Mouse (Mus musculus): ENCODE results near the gene Cfap100. TPM values are rescaled to one million over a fixed set of nuclear protein-coding genes. Genes with fewer than 3 reads are reported as not detected.
A peak's percentile ranks its signal among the peaks of the same experiment; 100 is the strongest.

Gene Cfap100
- polyA plus RNA-seq, 1 experiment from 2014 or later = 8.1 TPM

GRCm38 (mm10) chr6:90363301-90363700 is 65.3 kb downstream of the Cfap100 start:
- WGBS = 78% methylated on average over 5 of the region's 5 CpGs
- no peak overlapping the region for H3K27ac ChIP-seq
- H3K9me3 ChIP-seq = no peaks in the 10 kb centered on the region
- no peak overlapping the region for H3K4me3 ChIP-seq
- no peaks in the 10 kb centered on the region for H3K36me3 ChIP-seq (replicated peaks)
- H3K4me1 ChIP-seq = peaks cover 3% of the 10 kb centered on the region; the same call in 1 of the 2 replicates
- no peak overlapping the region for H3K9ac ChIP-seq
- no peak overlapping the region for H3K4me2 ChIP-seq
- H3K27me3 ChIP-seq (replicated peaks) = 0 out of 2 replicates have a peak, but pooled peaks cover 2% of the 10 kb centered on the region
- no peak for ATAC-seq (replicated peaks)

- H3K9ac ChIP-seq = no peak overlapping the region
- WGBS = 88% methylated on average over 6 of the region's 6 CpGs
- peaks cover 3% of the 10 kb centered on the region; the same call in 1 of the 2 replicates for H3K4me1 ChIP-seq
- no peak overlapping the region for H3K27ac ChIP-seq
- no peaks in the 10 kb centered on the region for H3K9me3 ChIP-seq
- H3K4me2 ChIP-seq = no peak overlapping the region
- no peaks in the 10 kb centered on the region for H3K36me3 ChIP-seq (replicated peaks)
- ATAC-seq (replicated peaks) = no peak
- no peaks in the 10 kb centered on the region for H3K27me3 ChIP-seq (replicated peaks)
- H3K4me3 ChIP-seq = no peak overlapping the region
Observed at GRCm38 (mm10) chr6:90360922-90361614, 67.5 kb downstream of the Cfap100 start.

GRCm38 (mm10) chr6:90360024-90360781 is 68.4 kb downstream of the Cfap100 start:
- WGBS = 56% methylated on average over 7 of the region's 7 CpGs

GRCm38 (mm10) chr6:90359445-90359844 is 69.2 kb downstream of the Cfap100 start:
- WGBS = 50% methylated on average over 2 of the region's 2 CpGs
- Histone ChIP-seq H3K36me3 (replicated peaks) (no peaks in the 10 kb centered on the region), H3K27me3 (replicated peaks) (no peaks in the 10 kb centered on the region), H3K27ac (no peak overlapping the region), H3K4me2 (no peak overlapping the region), H3K4me1 (peaks cover 3% of the 10 kb centered on the region; the same call in 1 of the 2 replicates), H3K9ac (no peak overlapping the region), H3K9me3 (no peaks in the 10 kb centered on the region), H3K4me3 (no peak overlapping the region)
- no peak for ATAC-seq (replicated peaks)

More at GRCm38 (mm10) chr6:90360024-90360781, 68.4 kb downstream of the Cfap100 start:
- Histone ChIP-seq H3K9me3 (no peaks in the 10 kb centered on the region), H3K9ac (no peak overlapping the region), H3K36me3 (replicated peaks) (no peaks in the 10 kb centered on the region), H3K27ac (no peak overlapping the region), H3K4me1 (peaks cover 3% of the 10 kb centered on the region; the same call in 1 of the 2 replicates), H3K27me3 (replicated peaks) (no peaks in the 10 kb centered on the region), H3K4me2 (no peak overlapping the region), H3K4me3 (no peak overlapping the region)
- peak; percentile 66 for ATAC-seq (replicated peaks)

GRCm38 (mm10) chr6:90358142-90358541 is 70.5 kb downstream of the Cfap100 start:
- WGBS = 69% methylated on average over 5 of the region's 5 CpGs
- Histone ChIP-seq H3K9ac (no peak overlapping the region), H3K9me3 (no peaks in the 10 kb centered on the region), H3K4me2 (no peak overlapping the region), H3K27ac (no peak overlapping the region), H3K4me3 (no peak overlapping the region), H3K27me3 (replicated peaks) (no peaks in the 10 kb centered on the region), H3K4me1 (peaks cover 3% of the 10 kb centered on the region; the same call in 1 of the 2 replicates), H3K36me3 (replicated peaks) (no peaks in the 10 kb centered on the region)
- no peak for ATAC-seq (replicated peaks)

Other genes starting within 250 kb of the Cfap100 start
- gene V1ra8, start 226.0 kb downstream of the Cfap100 start, polyA plus RNA-seq (2015; fragmentation: Nextera tagmentation; extraction: Ambion mirVana) = not detected in 2 replicates
- gene Vmn1r53, start 204.4 kb downstream of the Cfap100 start, polyA plus RNA-seq (2015; fragmentation: Nextera tagmentation; extraction: Ambion mirVana) = not detected in 2 replicates
- gene Vmn1r54, start 182.5 kb downstream of the Cfap100 start, polyA plus RNA-seq (2015; fragmentation: Nextera tagmentation; extraction: Ambion mirVana) = not detected in 2 replicates
- gene BC048671, start 127.6 kb downstream of the Cfap100 start, polyA plus RNA-seq (2015; fragmentation: Nextera tagmentation; extraction: Ambion mirVana) = not detected in 2 replicates
- not detected in 2 replicates for gene Chst13, start 103.6 kb downstream of the Cfap100 start, polyA plus RNA-seq (2015; fragmentation: Nextera tagmentation; extraction: Ambion mirVana)
- not detected in 2 replicates for gene Uroc1, start 95.5 kb downstream of the Cfap100 start, polyA plus RNA-seq (2015; fragmentation: Nextera tagmentation; extraction: Ambion mirVana)
- gene Zxdc, start 59.3 kb downstream of the Cfap100 start, polyA plus RNA-seq (2015; fragmentation: Nextera tagmentation; extraction: Ambion mirVana) = 11.6 and 12.7 TPM in 2 replicates
- gene Klf15, start 33.8 kb upstream of the Cfap100 start, polyA plus RNA-seq (2015; fragmentation: Nextera tagmentation; extraction: Ambion mirVana) = 13.6 and 15.5 TPM in 2 replicates
- 49.9 and 58.7 TPM in 2 replicates for gene Aldh1l1, start 57.6 kb upstream of the Cfap100 start, polyA plus RNA-seq (2015; fragmentation: Nextera tagmentation; extraction: Ambion mirVana)
- gene Slc41a3, start 175.9 kb upstream of the Cfap100 start, polyA plus RNA-seq (2015; fragmentation: Nextera tagmentation; extraction: Ambion mirVana) = 5.8 and 6.3 TPM in 2 replicates

Measured in midbrain, embryonic 15.5 days (tissue).